Mouse (Mus musculus) liver, embryonic 14.5 days (tissue): ENCODE measurements around the gene Eci1.

Experiments used
- CTCF ChIP-seq: IDR thresholded peaks from 2 replicates; pipeline ENCODE4 v1.5.1; 2016; ENCODE audit warnings: antibody characterized with exemption, low read depth, control low read depth
- EP300 ChIP-seq: IDR thresholded peaks from 2 replicates; pipeline ENCODE4 v1.6.1; 2016; ENCODE audit warnings: antibody characterized with exemption, low read depth

- TF ChIP-seq CTCF, result no peak
- TF ChIP-seq EP300, result no peak
These were observed 58.8 kb downstream of the Eci1 start for GRCm38 (mm10) chr17:24485090-24485860.
